Mouse (Mus musculus) heart, adult 11 months (tissue): ENCODE results near the gene Cpsf6.
A peak's percentile ranks its signal among the peaks of the same experiment; 100 is the strongest.
"Not testable (repeated sequence)": the region's sequence is repeated elsewhere in the genome, so short reads cannot be mapped to it uniquely, and the experiment has no call there.

Experiments
- DNase-seq: peaks from one replicate; pipeline ENCODE4 v3.0.0; 2022

Cpsf6 gene

DNA sequence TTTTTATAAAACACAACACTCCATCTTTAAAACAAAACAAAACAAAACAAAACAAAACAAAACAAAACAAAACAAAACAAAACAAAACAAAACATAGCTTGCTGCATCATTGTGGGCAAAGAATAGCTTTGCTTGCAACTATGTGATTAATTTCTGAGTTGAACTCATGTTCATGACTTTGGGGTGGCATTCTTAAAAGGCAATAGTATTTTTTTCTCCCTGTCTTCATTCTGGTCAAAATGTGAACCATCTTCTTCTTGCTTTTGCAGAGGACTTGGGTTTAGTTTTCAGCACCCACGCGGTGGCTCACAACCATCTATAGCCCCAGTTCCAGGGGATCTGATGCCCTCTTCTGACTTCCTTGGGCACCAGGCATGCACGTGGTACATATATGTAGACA lies 20.0 kb upstream of the Cpsf6 start:
- no peak for DNase-seq

DNA sequence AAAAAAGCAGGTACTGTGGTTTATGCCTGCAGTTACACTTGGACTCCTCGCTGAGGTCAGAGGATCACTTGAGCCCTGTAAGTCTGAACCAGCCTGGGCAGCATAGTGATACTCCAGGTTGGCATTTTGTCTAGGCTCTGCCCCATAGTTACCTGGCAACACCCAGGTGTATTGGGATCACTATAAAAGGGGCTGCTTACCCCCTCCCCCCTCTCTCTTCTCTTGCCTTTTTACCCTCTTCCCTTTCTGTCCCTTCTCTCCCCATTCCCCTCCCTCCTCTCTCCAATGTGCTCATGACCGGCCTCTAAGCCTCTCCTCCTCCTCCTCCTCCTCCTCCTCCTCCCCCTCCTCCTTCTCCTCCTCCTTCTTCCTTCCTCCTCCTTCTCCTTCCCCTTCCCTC lies 19.4 kb upstream of the Cpsf6 start:
- DNase-seq, result no peak

DNA sequence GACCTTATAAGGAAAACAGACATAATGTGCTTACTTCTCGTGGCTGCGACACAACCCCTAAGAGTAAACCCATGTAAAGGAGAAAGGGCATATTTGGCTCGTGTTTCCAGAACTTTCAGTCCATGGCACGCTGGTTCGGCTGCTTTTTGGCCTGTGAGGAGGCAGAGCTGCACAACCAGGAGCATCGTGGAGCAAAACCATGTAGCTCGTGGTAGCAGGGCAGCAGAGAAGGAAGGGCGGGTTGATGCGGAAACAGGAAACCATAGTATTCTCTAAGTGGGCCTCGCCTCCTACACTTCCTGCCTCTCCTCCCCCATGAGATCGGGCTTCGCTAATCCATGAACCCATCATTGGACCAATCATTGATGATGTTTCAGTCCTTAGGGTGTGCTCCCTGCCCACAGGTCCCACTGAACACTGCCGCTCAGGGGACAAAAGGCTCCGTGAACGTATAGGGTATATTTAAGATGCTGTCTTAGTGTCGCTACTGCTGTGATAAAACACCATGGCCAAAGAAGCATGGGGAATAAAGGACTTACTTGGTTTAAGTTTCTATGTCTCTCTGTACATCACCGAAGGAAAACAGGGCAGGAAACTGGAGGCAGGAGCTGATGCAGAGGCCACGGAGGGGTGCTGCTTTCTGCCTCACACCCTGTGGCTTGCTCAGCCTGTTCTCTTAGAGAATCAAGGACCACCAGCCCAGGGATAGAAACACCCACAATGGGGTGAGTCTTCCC lies 18.4 kb upstream of the Cpsf6 start:
- DNase-seq, result no peak

DNA sequence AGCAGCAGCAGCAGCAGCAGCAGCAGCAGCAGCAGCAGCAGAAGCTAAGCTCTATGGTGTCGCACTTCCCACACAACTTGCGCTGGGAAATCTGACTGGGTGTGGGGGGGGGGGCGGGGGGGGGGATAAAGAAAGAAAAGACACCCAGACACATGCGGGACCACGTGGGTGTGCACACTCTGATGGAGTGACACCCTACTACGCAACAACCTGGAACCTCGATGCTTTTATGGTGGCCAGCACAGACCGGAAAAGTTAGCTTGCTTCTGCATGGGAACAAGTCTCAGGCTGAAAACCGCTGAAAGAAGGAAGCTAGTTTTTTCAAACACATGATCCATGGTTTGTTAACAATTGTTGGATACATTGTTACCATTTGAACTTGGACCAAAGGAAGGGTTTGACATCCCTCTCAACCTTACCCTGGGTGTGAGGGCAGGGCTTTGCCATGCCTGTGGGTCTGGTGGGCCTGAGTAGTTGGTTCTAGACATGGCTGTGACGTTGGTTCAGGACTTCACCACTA lies 17.4 kb upstream of the Cpsf6 start:
- DNase-seq, result peak; percentile 90

DNA sequence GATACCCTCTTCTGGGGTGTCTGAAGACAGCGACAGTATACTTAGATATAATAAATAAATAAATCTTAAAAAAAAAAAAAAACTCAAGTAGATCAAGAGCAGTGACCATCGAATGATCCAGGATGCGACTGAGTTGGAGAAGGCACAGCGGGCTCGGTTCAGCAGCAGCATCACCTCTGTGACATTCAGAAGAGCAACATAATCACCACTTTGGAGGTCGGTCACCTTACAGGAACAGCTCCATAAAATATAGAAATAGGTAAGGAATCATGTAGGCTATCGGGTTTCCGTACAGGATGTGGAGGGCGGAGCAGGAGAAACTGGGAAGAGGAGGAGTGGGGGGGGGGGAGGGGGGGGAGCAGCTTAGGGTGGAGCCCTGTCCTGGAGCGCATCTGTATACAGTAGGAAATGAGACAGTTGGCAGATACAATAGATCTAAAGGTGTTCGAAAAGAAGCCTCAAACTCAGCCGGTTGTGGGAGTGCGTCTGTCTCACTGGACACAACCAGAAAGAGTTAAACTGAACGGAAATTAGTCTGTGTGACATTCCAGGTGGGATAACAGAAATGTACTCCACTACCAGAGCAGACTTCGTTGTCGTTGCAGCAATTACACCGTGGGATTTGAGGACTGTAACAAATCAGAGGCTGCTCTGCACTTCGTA lies 16.7 kb upstream of the Cpsf6 start:
- no peak for DNase-seq

DNA sequence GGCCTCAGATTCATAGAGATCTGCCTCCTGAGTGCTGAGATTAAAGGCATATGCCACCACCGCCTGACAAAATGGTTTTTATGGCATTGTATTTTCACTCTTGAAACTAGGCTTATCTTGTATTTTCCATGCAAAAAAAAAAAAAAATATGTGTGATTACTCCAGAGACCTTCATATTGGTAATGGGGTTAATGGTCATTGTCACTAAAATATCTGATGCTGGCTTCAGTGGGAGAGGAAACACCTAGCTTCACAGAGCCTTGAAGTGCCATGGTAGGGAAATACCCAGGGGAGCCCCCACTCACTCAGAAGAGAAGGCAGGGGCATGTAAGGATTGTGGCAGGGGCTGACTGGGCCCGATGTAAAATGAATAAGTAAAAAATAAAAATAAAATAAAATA lies 16.0 kb upstream of the Cpsf6 start:
- no peak for DNase-seq

DNA sequence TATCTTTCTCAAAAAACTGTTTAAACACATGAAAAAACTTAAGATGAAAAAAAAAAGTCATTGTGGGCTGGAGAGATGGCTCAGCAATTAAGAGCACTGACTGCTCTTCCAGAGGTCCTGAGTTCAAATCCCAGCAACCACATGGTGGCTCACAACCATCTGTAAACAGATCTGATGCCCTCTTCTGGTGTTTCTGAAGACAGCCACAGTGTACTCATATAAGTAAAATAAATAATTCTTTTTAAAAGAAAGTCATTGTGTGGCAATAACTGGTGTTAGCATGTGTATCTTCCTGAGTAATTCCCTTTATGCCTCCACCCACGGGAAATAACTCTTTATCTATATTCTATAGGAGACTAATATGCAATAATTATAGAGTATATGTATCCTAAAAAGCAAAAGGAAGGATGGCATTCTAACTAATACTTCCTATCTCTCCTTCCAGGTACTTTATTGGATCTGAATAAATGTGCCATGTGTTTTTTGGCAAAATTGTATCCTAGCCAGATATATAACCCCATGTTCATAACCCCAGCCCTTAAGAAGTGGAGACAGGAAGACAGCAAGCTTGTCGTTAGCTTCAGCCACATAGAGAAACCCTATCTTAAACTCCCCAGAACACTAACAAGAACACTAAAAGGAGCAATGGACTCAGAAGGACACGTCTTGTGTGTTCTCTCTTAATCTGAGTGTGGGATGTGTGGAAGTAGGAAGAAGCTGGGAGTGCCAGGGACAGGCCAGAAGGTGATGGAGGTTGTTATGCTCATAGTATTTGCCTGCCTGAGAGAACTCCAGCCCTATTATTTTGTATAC lies 15.1 kb upstream of the Cpsf6 start:
- no peak for DNase-seq

DNA sequence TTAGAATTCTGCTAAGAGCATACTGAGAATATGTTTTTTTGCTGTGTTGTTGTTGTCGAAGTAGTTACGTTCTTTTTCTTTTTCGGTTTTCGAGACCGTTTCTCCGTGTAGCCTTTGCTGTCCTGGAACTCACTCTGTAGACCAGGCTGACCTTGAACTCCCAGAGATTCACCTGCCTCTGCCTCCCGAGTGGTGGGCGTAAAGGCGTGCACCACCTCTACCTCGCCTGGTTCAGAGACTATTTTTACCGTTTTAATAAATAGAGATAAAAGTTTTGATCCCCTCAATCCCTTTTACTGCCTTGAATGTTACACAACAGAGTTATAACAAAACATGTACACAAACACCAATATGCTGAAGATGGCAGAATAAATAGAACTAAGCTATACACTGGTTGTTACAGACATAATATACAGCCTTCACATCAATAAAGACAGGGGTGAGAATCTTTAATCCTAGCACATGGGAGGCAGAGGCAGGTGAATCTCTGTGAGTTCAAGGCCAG lies 14.1 kb upstream of the Cpsf6 start:
- DNase-seq, result no peak

DNA sequence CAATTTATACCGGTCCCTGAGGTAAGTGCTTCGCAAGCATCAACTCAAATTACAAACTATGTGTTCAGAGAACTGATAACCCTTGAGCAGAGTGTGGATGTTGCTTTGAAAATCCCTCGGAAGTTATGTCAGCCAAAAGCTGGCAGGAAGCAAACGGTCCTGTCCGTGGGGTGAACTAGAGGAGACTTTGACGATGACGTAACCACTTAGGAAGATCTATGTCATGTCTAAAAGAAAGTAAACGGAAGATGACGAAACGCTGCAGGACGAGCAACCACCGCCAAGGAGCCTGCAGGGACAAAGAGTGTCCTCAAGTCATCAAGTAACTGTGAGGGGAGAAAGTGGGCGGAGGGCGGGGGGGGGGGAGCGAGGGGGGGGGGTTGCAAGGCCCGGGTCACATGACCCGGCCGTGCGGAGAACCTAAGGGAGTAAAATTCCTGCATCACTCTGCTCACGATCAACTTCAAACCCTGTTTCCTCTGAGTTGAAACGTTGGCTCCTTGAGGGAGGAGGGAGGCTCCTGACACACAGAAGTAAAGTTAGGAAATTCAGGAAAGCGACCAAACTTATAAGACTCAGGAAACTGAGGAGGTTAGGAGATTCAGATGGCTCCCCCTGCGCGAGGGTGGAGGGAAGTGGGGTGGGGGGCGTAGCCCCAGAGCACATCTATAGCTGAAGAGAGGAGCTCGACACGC lies 13.5 kb upstream of the Cpsf6 start:
- peak; percentile 91 for DNase-seq

DNA sequence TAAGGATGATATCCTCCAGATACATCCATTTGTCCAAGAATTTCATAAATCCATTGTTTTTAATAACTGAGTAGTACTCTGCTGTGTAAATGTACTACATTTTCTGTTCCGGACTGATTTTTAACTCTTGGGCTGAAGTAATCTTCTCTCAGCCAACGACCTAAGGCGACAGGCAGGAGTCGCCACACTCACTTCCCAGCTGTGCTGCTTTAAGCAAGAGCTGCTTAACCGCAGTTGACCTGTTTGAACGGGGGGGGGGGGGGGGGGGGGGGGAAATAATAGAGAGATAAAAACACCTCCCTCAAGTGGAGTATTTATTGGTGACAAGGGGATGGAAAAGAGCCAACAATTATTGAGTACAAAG lies 13.0 kb upstream of the Cpsf6 start:
- no peak for DNase-seq

DNA sequence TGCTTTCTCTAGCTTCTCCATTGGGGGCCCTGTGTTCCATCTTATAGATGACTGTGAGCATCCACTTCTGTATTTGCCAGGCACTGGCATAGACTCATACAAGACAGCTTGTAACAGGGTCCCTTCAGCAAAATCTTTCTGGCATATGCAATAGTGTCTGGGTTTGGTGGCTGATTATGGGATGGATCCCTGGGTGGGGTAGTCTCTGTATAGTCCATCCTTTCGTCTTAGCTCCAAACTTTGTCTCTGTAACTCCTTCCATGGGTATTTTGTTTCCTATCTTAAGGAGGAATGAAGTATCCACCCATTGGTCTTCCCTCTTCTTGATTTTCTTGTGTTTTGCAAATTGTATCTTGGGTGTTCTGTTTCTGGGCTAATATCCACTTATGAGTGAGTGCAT lies 12.6 kb upstream of the Cpsf6 start:
- DNase-seq, result not testable (repeated sequence)

DNA sequence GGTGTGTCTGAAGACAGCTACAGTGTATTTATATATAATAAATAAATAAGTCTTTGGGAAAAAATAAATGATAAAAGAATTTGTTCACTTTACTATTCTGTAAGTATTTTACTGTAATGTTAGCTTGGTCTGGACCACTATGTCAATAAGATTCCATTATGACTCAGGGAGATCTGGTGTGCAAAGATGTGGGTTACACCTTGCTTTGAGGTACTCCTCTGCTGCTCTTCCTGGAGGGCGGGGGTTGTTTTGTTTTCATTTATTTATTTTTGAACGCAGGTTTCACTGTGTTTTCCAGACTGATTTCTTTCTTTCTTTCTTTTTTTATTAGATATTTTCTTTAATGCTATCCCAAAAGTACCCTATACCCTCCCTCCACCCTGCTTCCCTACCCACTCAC lies 12.0 kb upstream of the Cpsf6 start:
- DNase-seq, result no peak

DNA sequence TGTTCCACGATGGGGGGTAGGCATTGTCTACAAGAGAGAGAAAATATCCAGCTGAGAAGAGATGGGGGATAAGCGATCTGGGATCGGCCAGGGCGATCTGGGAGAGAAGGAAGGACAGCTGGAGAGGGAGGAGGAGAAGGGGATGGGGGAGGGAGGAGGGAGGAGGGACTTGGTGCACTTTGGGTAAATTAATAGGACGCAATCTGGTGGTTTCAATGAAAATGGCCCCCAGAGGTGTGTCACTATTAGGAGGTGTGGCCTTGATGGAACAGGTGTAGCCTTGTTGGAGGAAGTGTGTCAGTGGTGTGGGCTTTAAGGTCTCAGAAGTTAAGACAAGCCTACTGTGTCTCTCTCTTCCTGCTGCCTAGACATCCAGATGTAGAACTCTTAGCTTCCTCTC lies 11.2 kb upstream of the Cpsf6 start:
- no peak for DNase-seq

DNA sequence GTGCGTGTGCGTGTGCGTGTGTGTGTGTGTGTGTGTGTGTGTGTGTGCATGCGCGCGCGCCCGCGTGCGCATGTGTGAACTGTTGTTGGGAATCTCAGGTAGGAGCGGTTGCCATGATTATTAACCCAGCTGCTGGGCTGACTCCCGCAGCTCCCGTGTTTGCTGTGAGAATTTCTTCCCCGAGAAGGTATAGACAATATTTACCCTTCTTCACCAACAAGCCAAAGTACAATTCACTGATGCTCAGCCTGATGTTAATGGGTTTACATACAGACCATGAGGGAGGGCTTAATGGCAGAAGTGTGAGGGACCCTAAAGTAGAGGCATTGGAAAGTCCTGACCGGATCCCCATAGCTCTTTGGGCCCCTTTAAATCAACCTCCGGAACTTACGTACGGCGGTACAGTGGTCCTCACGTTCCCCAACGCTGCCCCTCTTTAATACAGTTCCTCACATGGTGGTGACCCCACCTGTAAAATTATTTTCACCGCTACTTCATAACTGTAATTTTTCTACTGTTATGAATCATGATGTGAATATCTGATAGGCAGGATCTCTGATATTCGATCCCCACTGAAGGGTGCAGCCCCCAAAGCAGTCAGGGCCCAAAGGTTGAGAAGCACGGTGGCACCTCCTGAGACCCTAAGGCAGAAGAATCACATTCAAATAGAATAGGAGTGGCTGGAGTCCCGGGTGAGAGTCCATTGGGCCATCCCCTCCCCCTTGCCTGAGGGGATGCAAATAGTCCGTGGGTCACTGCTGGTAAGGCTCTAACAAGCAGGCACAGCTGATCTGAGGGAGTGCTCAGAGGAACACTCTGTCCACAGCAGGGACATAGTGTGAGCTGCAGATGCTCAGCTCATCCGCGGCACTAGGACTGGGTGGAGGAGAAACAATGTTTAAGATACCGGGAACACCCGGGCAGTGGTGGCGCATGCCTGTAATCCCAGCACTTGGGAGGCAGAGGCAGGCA lies 10.4 kb upstream of the Cpsf6 start:
- DNase-seq, result peak; percentile 76

DNA sequence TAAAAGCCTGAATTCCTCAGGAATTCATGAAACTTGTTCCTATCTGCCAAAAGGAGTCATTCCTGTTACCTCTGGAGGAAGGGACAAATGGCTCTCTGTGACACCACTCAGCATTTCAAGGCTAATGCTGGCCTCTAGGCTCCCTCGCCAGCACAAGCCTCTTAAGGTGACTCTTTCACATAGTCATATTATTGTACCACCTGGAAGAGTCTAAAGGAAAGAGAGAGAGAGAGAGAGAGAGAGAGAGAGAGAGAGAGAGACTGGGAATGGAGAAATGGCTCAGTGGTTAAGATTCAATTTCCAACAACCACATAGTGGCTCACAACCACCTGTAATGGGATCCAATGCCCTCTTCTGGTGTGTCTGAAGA lies 9.5 kb upstream of the Cpsf6 start:
- DNase-seq, result peak; percentile 6

DNA sequence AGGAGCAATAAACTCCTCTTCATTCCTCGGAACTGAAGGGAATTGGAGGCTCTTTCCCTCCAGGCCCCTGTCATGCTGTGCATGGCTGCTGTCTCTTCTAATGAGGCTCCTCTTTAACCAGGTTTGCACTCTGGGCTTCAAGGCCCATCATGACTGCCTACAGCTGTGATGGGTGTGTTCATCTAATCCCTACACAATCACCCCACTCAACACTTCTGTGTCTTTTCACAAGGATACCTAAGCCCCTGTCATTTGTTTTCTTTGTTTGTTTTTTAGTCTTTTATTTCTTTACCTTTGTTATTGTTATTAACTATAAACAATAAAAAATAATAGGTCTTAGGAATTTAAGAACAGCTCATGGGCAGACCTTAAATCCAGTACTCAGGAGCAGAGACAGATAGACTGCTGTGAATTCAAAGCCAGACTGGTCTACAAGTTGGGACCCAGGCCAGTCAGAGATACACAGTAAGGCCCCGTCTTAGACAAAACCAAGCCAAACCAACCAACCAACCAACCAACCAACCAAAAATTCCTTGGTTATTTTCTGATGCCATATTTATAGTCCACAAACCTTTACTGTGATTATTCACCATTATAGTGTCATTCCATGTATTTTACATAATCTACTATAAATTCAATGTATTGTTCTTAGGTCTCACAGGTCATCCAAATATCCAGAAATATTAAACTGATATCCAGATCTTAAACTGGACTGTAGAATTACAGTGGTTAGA lies 9.0 kb upstream of the Cpsf6 start:
- DNase-seq, result peak; percentile 44

DNA sequence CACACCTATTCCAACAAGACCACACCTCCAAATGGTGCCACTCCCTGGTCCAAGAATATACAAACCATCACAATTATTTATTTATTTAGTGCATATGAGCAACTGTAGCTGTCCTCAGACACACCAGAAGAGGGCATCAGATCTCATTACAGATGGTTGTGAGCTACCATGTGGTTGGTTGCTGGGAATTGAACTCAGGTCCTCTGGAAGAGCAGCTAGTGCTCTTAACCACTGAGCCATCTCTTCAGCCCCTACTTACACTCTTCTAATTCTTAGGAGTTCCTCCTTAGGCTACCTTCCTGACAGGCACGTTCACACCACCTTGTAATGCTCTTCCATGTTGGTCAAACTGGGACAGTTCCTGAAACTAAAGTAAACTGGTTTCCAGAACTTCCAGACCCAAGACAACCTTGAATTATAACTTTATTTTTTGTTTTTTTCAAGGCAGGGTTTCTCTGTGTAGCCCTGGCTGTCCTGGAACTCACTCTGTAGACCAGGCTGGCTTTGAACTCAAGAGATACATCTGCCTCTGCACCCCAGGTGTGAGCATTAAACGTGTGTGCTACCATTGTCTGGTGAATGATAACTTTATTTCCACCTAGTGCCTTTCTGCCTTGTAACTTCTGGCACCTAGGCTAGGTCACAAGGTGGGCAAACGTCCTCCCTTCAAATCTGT lies 8.3 kb upstream of the Cpsf6 start:
- DNase-seq, result peak; percentile 17

DNA sequence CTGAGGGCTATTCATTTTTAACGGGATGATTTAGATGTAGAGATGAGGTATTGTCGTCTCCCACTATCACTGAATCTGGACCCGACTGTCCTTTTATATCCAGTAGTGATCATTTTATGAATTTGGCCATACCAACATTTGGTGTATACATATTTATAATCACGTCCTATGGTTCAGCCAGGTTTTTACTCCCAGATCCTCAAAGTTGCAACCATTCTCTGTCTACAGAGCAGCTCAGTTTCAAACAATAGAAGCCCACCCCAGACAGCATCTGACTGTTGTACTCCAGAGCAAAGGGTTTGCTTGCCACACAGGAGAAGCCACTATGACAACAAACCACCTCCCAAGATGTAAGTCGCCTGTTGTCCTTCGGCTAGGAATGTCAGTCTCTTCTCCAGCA lies 7.2 kb upstream of the Cpsf6 start:
- peak; percentile 50 for DNase-seq

DNA sequence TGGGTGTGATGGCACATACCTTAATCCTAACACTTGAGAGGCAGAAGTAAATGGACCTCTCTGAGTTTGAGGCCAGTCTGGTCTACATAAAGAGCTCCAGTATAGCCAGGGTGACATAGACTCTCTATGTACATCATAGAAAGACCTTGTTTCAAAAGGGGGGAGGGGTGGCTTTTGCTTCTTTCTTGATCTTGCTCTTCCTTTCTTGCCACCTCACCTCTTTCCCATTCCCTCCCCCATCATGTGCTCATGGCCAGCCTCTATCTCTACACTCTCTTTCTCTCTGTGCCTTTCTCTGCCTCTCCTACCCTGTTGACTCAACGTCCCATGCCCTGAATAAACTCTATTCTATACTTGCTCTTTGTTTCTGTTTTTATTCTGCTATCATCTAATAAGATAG lies 6.4 kb upstream of the Cpsf6 start:
- DNase-seq, result peak; percentile 31

DNA sequence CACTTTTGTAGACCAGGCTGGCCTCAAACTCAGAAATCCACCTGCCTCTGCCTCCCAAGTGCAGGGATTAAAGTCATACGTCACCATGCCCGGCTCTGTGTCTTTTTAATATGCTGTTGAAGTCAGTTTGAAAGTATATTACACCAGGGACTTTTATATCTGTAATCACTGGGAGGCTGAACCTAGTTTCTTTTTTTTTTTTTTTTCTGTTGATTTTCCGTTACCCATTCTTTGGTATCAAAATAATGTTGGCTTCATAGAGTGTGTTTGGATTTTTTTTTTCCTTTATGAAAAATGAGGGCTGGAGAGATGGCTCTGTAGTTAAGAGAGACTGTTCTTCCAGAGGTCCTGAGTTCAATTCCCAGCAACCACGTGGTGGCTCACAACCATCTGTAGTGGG lies 5.6 kb upstream of the Cpsf6 start:
- no peak for DNase-seq

DNA sequence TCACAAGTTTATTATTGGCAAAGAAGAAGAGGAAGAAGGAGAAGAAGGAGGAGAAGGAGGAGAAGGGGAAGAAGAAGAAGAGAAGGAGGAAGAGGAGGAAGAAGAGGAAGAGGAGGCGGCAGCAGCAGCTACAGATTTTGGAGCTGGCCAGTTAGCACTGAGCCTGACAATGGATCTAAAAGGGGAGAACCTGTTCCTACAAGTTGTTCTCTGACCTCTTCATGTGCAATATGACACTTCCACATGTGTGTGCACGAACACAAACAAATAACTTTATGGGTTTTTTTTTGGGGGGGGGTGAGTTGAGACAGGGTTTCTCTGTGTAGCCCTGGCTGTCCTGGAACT lies 5.2 kb upstream of the Cpsf6 start:
- no peak for DNase-seq
